Mouse (Mus musculus): ENCODE results near the gene Tmem164. TPM values are rescaled to one million over a fixed set of nuclear protein-coding genes. Genes with fewer than 3 reads are reported as not detected.

Gene Tmem164
- polyA plus RNA-seq, 1 experiment from 2014 or later: 55.3 TPM

- H3K36me3 ChIP-seq: no peaks in the 10 kb centered on the region
- H3K27ac ChIP-seq: no peak overlapping the region
- H3K4me1 ChIP-seq: peaks cover 10% of the 10 kb centered on the region; the same call in 1 of the 2 replicates
- no peak for DNase-seq (ENCODE audit: low spot score)
- 39% methylated on average over 2 of the region's 2 CpGs for WGBS
- H3K4me3 ChIP-seq: no peak overlapping the region
- peaks cover 5% of the 10 kb centered on the region; the same call in 1 of the 2 replicates for H3K27me3 ChIP-seq (ENCODE audit: insufficient read depth, poor library complexity, severe bottlenecking)
- no peaks in the 10 kb centered on the region for H3K9me3 ChIP-seq
Observed at GRCm38 (mm10) chrX:142725571-142725970, 44.4 kb downstream of the Tmem164 start.

GRCm38 (mm10) chrX:142726311-142726710 lies 45.1 kb downstream of the Tmem164 start:
- Histone ChIP-seq H3K27me3 (ENCODE audit: insufficient read depth, poor library complexity, severe bottlenecking) (peaks cover 5% of the 10 kb centered on the region; the same call in 1 of the 2 replicates), H3K4me3 (no peak overlapping the region), H3K9me3 (no peaks in the 10 kb centered on the region), H3K36me3 (no peaks in the 10 kb centered on the region), H3K27ac (no peak overlapping the region), H3K4me1 (peaks cover 10% of the 10 kb centered on the region; the same call in 1 of the 2 replicates)
- DNase-seq (ENCODE audit: low spot score): no peak
- 73% methylated on average over 2 of the region's 2 CpGs for WGBS

- H3K9me3 ChIP-seq: no peaks in the 10 kb centered on the region
- no peaks in the 10 kb centered on the region for H3K36me3 ChIP-seq
- H3K27me3 ChIP-seq (ENCODE audit: insufficient read depth, poor library complexity, severe bottlenecking): peaks cover 5% of the 10 kb centered on the region; the same call in 1 of the 2 replicates
- no peak overlapping the region for H3K27ac ChIP-seq
- H3K4me3 ChIP-seq: no peak overlapping the region
- no peak for DNase-seq (ENCODE audit: low spot score)
- WGBS: 83% methylated on average over 6 of the region's 6 CpGs
- H3K4me1 ChIP-seq: peaks cover 10% of the 10 kb centered on the region; the same call in 1 of the 2 replicates
Observed at GRCm38 (mm10) chrX:142727847-142728246, 46.6 kb downstream of the Tmem164 start.

GRCm38 (mm10) chrX:142729040-142729439 lies 47.8 kb downstream of the Tmem164 start:
- H3K4me1 ChIP-seq: peaks cover 5% of the 10 kb centered on the region; the same call in 1 of the 2 replicates
- H3K27me3 ChIP-seq (ENCODE audit: insufficient read depth, poor library complexity, severe bottlenecking): peaks cover 5% of the 10 kb centered on the region; the same call in 1 of the 2 replicates
- no peak overlapping the region for H3K4me3 ChIP-seq
- H3K9me3 ChIP-seq: no peaks in the 10 kb centered on the region
- DNase-seq (ENCODE audit: low spot score): no peak
- no peak overlapping the region for H3K27ac ChIP-seq
- WGBS: 81% methylated on average over 1 of the region's 1 CpGs
- H3K36me3 ChIP-seq: no peaks in the 10 kb centered on the region

- no peaks in the 10 kb centered on the region for H3K9me3 ChIP-seq
- H3K36me3 ChIP-seq: no peaks in the 10 kb centered on the region
- no peak overlapping the region for H3K27ac ChIP-seq
- no peak for DNase-seq (ENCODE audit: low spot score)
- H3K4me3 ChIP-seq: no peak overlapping the region
- H3K27me3 ChIP-seq (ENCODE audit: insufficient read depth, poor library complexity, severe bottlenecking): peaks cover 5% of the 10 kb centered on the region; the same call in 1 of the 2 replicates
- WGBS: 68% methylated on average over 2 of the region's 2 CpGs
- H3K4me1 ChIP-seq: peaks cover 5% of the 10 kb centered on the region; the same call in 1 of the 2 replicates
Observed at GRCm38 (mm10) chrX:142729482-142729881, 48.3 kb downstream of the Tmem164 start.

- Histone ChIP-seq H3K9me3 (no peaks in the 10 kb centered on the region), H3K36me3 (peaks cover 10% of the 10 kb centered on the region), H3K27ac (no peak overlapping the region), H3K27me3 (ENCODE audit: insufficient read depth, poor library complexity, severe bottlenecking) (no peaks in the 10 kb centered on the region), H3K4me3 (no peak overlapping the region), H3K4me1 (peaks cover 4% of the 10 kb centered on the region; the same call in 1 of the 2 replicates)
- WGBS: 58% methylated on average over 4 of the region's 4 CpGs
- DNase-seq (ENCODE audit: low spot score): no peak
Observed at GRCm38 (mm10) chrX:142737099-142737498, 55.9 kb downstream of the Tmem164 start.

GRCm38 (mm10) chrX:142737719-142738118 lies 56.5 kb downstream of the Tmem164 start:
- Histone ChIP-seq H3K4me3 (no peak overlapping the region), H3K27ac (no peak overlapping the region; the same call in 1 of the 2 replicates), H3K36me3 (peaks cover 10% of the 10 kb centered on the region), H3K4me1 (peaks cover 4% of the 10 kb centered on the region; the same call in 1 of the 2 replicates), H3K27me3 (ENCODE audit: insufficient read depth, poor library complexity, severe bottlenecking) (no peaks in the 10 kb centered on the region), H3K9me3 (no peaks in the 10 kb centered on the region)
- WGBS: 53% methylated on average over 6 of the region's 6 CpGs
- DNase-seq (ENCODE audit: low spot score): no peak

- Histone ChIP-seq H3K4me3 (no peak overlapping the region), H3K9me3 (no peaks in the 10 kb centered on the region), H3K27me3 (ENCODE audit: insufficient read depth, poor library complexity, severe bottlenecking) (no peaks in the 10 kb centered on the region), H3K27ac (no peak overlapping the region), H3K4me1 (no peaks in the 10 kb centered on the region), H3K36me3 (peaks cover 6% of the 10 kb centered on the region; the same call in 1 of the 2 replicates)
- no peak for DNase-seq (ENCODE audit: low spot score)
Observed at GRCm38 (mm10) chrX:142747428-142747827, 66.2 kb downstream of the Tmem164 start.

GRCm38 (mm10) chrX:142748574-142748973 lies 67.4 kb downstream of the Tmem164 start:
- Histone ChIP-seq H3K27me3 (ENCODE audit: insufficient read depth, poor library complexity, severe bottlenecking) (no peaks in the 10 kb centered on the region), H3K4me3 (no peak overlapping the region), H3K9me3 (no peaks in the 10 kb centered on the region), H3K27ac (no peak overlapping the region), H3K4me1 (no peaks in the 10 kb centered on the region), H3K36me3 (peaks cover 6% of the 10 kb centered on the region; the same call in 1 of the 2 replicates)
- WGBS: 85% methylated on average over 3 of the region's 3 CpGs
- no peak for DNase-seq (ENCODE audit: low spot score)

GRCm38 (mm10) chrX:142750775-142751174 lies 69.6 kb downstream of the Tmem164 start:
- Histone ChIP-seq H3K36me3 (peaks cover 8% of the 10 kb centered on the region; the same call in 1 of the 2 replicates), H3K4me1 (no peaks in the 10 kb centered on the region), H3K27ac (no peak overlapping the region), H3K9me3 (no peaks in the 10 kb centered on the region), H3K27me3 (ENCODE audit: insufficient read depth, poor library complexity, severe bottlenecking) (peaks cover 5% of the 10 kb centered on the region; the same call in 1 of the 2 replicates), H3K4me3 (no peak overlapping the region)
- DNase-seq (ENCODE audit: low spot score): no peak
- WGBS: 73% methylated on average over 4 of the region's 4 CpGs

GRCm38 (mm10) chrX:142755542-142755941 lies 74.3 kb downstream of the Tmem164 start:
- no peak for DNase-seq (ENCODE audit: low spot score)
- H3K9me3 ChIP-seq: no peaks in the 10 kb centered on the region
- 81% methylated on average over 6 of the region's 6 CpGs for WGBS
- H3K27ac ChIP-seq: no peak overlapping the region
- H3K27me3 ChIP-seq (ENCODE audit: insufficient read depth, poor library complexity, severe bottlenecking): peaks cover 6% of the 10 kb centered on the region; the same call in 1 of the 2 replicates
- H3K36me3 ChIP-seq: peaks cover 8% of the 10 kb centered on the region; the same call in 1 of the 2 replicates
- H3K4me1 ChIP-seq: no peaks in the 10 kb centered on the region
- H3K4me3 ChIP-seq: no peak overlapping the region

- Histone ChIP-seq H3K27ac (no peak overlapping the region), H3K36me3 (peaks cover 10% of the 10 kb centered on the region; the same call in 1 of the 2 replicates), H3K4me3 (no peak overlapping the region), H3K4me1 (no peaks in the 10 kb centered on the region), H3K27me3 (ENCODE audit: insufficient read depth, poor library complexity, severe bottlenecking) (peaks cover 11% of the 10 kb centered on the region; the same call in 1 of the 2 replicates), H3K9me3 (no peaks in the 10 kb centered on the region)
- WGBS: 84% methylated on average over 6 of the region's 6 CpGs
- DNase-seq (ENCODE audit: low spot score): no peak
Observed at GRCm38 (mm10) chrX:142760415-142760814, 79.2 kb downstream of the Tmem164 start.

- Histone ChIP-seq H3K36me3 (0 out of 2 replicates have a peak, but pooled peaks cover 2% of the 10 kb centered on the region), H3K9me3 (no peaks in the 10 kb centered on the region), H3K27me3 (ENCODE audit: insufficient read depth, poor library complexity, severe bottlenecking) (peaks cover 6% of the 10 kb centered on the region; the same call in 1 of the 2 replicates), H3K4me3 (no peak overlapping the region), H3K4me1 (no peaks in the 10 kb centered on the region), H3K27ac (no peak overlapping the region)
- DNase-seq (ENCODE audit: low spot score): no peak
- 69% methylated on average over 7 of the region's 7 CpGs for WGBS
Observed at GRCm38 (mm10) chrX:142763337-142763736, 82.1 kb downstream of the Tmem164 start.

Measured in heart, embryonic 10.5 days (tissue).